Mouse (Mus musculus) CD4-positive, CD25-positive, alpha-beta regulatory T cell, adult 4 months (primary cell): ENCODE data around the gene Mast1. TPM values are rescaled to one million over a fixed set of nuclear protein-coding genes. Genes with fewer than 3 reads are reported as not detected.

Source experiments
- ATAC-seq: one replicate; pipeline ENCODE4 v1.8.0; 2017
- polyA plus RNA-seq, 2 experiments: library from polyadenylated mRNA; unstranded; fragments of 100-300 nt; shearing (Covaris generic); gene quantifications; one replicate each; pipeline ENCODE4 v1.2.1; 2017

Mast1 gene
- polyA plus RNA-seq, 2 experiments from 2014 or later = 1.2 to 1.3 TPM

DNA sequence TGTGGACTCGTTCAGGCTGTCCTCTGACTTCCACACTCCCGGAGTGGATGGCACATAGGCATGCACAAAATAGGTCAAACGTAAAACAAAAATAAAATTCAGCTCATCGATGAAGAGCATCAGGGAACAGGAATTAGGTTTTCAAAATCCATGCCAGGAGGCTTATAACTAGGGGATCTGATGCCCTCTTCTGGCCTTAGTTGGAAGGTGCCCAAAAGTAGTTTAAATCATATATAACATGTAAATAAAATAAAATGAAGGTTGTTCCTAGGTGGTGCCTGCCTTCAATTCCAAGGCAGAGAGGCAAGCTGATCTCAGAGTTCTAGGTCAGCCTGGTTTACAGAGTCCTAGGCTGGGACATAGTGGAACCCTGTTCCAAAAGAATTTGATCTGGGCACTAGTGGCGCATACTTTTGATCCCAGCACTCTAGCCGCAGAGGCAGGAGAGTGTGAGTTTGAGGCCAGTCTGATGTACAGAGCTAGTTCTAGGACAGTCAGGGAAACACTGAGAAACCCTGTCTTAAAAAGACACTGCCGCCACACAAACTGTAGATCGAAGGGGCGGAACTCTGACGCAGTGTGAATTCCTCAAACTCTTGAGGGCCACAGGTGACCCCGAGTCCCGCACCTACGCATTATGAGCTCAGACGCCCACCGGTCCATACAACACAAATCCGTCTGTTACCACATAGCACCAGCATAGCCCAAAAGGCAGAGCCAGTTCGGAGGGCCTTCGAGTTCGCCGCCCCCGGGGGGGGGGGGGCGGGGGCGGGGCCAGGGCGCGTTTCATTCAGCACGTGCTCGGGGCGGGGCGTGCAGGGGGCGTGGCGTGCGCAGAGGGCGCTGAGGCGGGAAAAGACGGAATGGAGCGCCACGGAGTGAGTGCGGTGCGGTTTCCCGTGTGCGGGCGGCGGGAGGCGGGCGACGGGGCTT lies 65.5 kb downstream of the Mast1 start, which contains the start of gene Syce2:
Gene Syce2, plus strand, starts transcription at position 736 of the 933 bp plus-strand sequence.
- peak; percentile 76 for ATAC-seq

Other genes with a start within 250 kb of the Mast1 start
- gene Nacc1, start 249.5 kb downstream of the Mast1 start, polyA plus RNA-seq = 1 to 10 TPM; 8.1 to 9.1 TPM
- 1 to 10 TPM; 2.0 to 2.6 TPM for gene Lyl1, start 235.9 kb downstream of the Mast1 start, polyA plus RNA-seq
- gene G430095P16Rik, start 214.4 kb downstream of the Mast1 start, polyA plus RNA-seq = 10 to 100 TPM; 24.3 to 28.6 TPM
- gene Nfix, start 137.0 kb downstream of the Mast1 start, polyA plus RNA-seq = 1 to 10 TPM; 2.8 to 7.2 TPM
- 1 to 10 TPM; 4.9 to 7.6 TPM for gene Dand5, start 114.5 kb downstream of the Mast1 start, polyA plus RNA-seq
- 10 to 100 TPM; 14.3 to 16.4 TPM for gene Gadd45gip1, start 105.8 kb downstream of the Mast1 start, polyA plus RNA-seq
- 100 to 1,000 TPM; 139 to 160 TPM for gene Rad23a, start 96.7 kb downstream of the Mast1 start, polyA plus RNA-seq
- 100 to 1,000 TPM; 250 to 281 TPM for gene Calr, start 90.4 kb downstream of the Mast1 start, polyA plus RNA-seq
- 100 to 1,000 TPM in 1 of 2 experiments, 10 to 100 TPM in 1; 67.4 to 122 TPM for gene Farsa, start 80.4 kb downstream of the Mast1 start, polyA plus RNA-seq
- gene Syce2, start 65.2 kb downstream of the Mast1 start, polyA plus RNA-seq = 1 to 10 TPM; 6.5 to 9.0 TPM
- 10 to 100 TPM; 21.5 to 32.7 TPM for gene Gcdh, start 43.4 kb downstream of the Mast1 start, polyA plus RNA-seq
- under 1 TPM in 1 of 2 experiments, not detected in 1; 0.22 TPM for gene Klf1, start 35.4 kb downstream of the Mast1 start, polyA plus RNA-seq
- 10 to 100 TPM; 25.7 to 29.7 TPM for gene Dnase2a, start 28.8 kb downstream of the Mast1 start, polyA plus RNA-seq
- not detected for gene Rtbdn, start 9.6 kb upstream of the Mast1 start, polyA plus RNA-seq
- not detected for gene Gm49661, start 32.1 kb upstream of the Mast1 start, polyA plus RNA-seq
- 100 to 1,000 TPM; 213 to 298 TPM for gene Prdx2, start 32.2 kb upstream of the Mast1 start, polyA plus RNA-seq
- gene Rnaseh2a, start 32.4 kb upstream of the Mast1 start, polyA plus RNA-seq = 100 to 1,000 TPM in 1 of 2 experiments, 10 to 100 TPM in 1; 78.9 to 109 TPM
- 10 to 100 TPM; 18.9 to 29.4 TPM for gene Junb, start 41.4 kb upstream of the Mast1 start, polyA plus RNA-seq
- gene Hook2, start 53.2 kb upstream of the Mast1 start, polyA plus RNA-seq = 1 to 10 TPM; 4.2 to 5.6 TPM
- gene Best2, start 77.2 kb upstream of the Mast1 start, polyA plus RNA-seq = not detected
- 10 to 100 TPM; 53.8 to 73.8 TPM for gene Asna1, start 87.9 kb upstream of the Mast1 start, polyA plus RNA-seq
- gene Trir, start 89.5 kb upstream of the Mast1 start, polyA plus RNA-seq = 10 to 100 TPM; 15.5 to 28.1 TPM
- gene Tnpo2, start 99.6 kb upstream of the Mast1 start, polyA plus RNA-seq = 10 to 100 TPM; 15.0 to 30.1 TPM
- 1 to 10 TPM; 3.2 to 4.9 TPM for gene Fbxw9, start 122.7 kb upstream of the Mast1 start, polyA plus RNA-seq
- gene Gm5741, start 130.6 kb upstream of the Mast1 start, polyA plus RNA-seq = 1 to 10 TPM; 1.1 to 3.6 TPM
- gene Dhps, start 134.4 kb upstream of the Mast1 start, polyA plus RNA-seq = 10 to 100 TPM; 42.7 to 45.0 TPM
- 100 to 1,000 TPM; 130 to 136 TPM for gene Wdr83os, start 143.4 kb upstream of the Mast1 start, polyA plus RNA-seq
- 10 to 100 TPM; 41.0 to 56.0 TPM for gene Wdr83, start 143.9 kb upstream of the Mast1 start, polyA plus RNA-seq
- 100 to 1,000 TPM in 1 of 2 experiments, 10 to 100 TPM in 1; 98.3 to 117 TPM for gene Man2b1, start 145.9 kb upstream of the Mast1 start, polyA plus RNA-seq
- not detected for gene Zfp791, start 185.7 kb upstream of the Mast1 start, polyA plus RNA-seq
- gene Cks1brt, start 214.6 kb upstream of the Mast1 start, polyA plus RNA-seq = not detected